Mouse (Mus musculus): ENCODE results near the gene Gm10521.
"Not testable (repeated sequence)": the region's sequence is repeated elsewhere in the genome, so short reads cannot be mapped to it uniquely, and the experiment has no call there.

The Gm10521 gene

DNA sequence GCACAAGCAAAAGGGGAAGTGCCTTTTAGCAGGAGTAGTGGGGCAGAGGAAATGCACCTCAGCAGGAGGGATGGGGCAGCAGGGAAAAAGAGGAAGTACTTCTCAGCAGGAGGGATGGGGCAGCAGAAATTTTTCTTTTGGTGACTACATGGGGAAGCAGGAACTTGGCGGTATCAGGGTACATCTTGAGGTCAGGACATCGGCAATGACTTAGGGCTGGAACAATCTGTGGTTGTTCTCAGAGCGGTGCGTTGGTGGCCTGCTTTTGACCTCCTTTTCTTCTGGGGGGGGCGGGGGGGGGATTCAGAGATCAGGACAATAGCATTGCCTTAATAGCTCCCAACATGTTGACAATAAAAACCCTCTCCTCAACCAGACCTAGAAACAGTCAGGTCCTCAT lies at the start of gene Gm10521:
Gene Gm10521 (plus strand): TSS at position 301 of the 400 bp plus-strand sequence.
- not testable (repeated sequence) for DNase-seq (ENCODE audit: low read depth, low spot score)

DNA sequence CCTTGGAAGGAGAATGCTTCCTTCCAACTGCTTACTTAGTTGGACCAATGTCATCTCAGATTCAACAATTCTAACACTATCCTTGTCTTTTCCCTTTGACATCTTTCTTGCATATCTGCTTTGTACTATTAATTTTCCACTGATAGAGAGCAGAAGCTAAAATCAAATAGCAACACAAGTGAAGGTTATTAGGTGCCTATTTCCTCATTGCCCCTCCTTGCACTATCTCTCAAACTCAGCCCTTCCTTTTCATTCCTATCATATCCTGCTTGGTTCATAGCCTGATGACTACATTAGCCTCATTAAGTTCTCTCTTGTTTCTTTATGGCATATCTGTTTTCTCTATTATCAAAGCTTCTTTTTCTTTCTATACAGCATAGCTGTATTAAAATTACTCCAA lies 47.3 kb upstream of the Gm10521 start:
- no peak for DNase-seq (ENCODE audit: low read depth, low spot score)

DNA sequence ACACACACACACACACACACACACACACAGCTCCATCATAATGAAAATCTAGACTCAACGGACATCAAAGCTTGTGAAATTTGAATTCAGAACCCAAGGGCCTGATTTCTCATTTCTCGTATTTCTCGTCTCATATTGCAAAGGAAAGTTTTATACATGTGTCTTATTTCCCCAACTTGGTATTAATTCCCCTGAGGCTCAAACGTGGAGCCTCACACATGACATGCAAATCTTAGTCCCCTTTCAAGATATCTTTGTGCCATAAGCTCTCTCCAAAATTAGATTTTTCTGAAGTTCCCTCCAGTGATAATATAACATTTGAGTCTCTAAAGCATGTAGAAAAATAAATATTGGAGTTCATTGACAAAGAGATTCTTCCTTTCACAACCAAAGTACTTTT lies 46.7 kb upstream of the Gm10521 start:
- no peak for DNase-seq (ENCODE audit: low read depth, low spot score)

DNA sequence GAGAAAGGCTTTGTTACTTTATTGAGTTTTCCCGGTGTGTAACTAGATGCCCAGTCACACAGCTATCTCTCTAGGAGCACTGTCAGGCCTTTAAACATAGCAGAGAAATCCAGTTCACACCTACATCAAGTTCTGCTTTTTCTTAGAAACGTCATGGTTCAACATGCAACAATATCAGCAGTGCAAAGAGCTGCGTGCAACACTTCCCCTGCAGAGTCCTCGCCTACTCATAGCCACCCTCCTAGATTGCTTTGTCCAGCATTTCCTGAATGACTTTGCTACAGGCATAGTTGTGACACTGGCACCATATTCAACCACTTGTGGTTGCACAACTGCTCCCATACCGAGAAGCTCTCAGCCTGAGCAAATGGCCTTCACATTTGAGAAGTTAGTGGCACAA lies 46.0 kb upstream of the Gm10521 start:
- DNase-seq (ENCODE audit: low read depth, low spot score), result no peak

DNA sequence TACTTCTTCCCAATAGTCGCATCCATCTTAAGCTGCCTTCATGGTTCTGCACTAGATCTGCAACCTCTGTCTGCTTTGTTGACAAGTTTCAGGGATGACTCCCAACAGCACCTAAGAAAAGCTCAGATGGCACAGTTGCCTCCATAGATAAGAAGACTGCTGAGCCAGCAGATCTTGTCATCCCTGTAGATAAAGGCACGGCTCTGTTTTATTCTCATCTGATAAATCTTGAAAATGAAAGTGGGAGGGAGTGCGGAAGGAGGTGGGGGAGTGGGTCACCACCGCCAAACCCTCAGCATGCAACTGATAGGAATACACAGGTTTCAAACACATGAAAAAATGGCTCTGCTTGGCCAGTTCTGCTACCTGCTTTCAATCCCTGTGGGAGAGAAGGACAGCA lies 30.0 kb upstream of the Gm10521 start:
- DNase-seq (ENCODE audit: low read depth, low spot score), result no peak

DNA sequence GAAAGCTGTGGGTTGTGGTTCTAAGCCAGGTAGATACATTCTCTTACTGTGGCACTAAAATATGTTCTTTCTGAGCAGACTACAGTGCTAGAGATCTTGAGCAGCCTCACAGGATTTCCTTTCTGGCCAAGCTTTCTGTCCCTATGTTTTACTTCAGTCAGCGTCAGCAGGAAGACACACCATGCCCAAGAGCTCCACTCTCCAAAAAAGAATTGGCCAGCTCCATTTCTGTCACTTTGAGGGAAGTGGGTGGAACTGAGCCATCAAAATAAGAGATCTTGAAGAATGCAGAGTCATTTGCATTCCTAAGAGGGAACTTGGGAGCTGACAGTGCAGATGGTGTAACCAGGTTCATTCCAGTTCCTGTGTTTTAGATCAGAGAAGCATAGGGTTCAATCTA lies 8.5 kb upstream of the Gm10521 start:
- no peak for DNase-seq (ENCODE audit: low read depth, low spot score)

DNA sequence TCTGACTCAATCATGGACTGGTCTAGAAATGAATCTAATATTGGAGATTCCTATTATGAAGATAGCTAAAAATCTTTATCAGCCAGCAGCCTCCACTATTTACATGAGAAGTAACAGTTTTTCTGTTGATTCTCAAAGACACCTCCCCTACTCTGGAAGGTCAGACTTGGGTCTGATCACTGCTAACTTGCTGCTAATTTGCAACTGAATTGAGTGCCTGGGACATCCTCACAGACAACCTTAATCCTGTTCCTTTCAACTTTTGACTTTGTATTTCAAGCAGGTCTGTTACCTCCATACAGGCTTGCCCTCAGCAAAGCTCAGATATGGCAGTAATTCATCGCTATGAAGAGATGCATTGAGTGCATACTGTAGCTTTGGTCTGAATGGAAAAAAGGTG lies 8.5 kb downstream of the Gm10521 start:
- DNase-seq (ENCODE audit: low read depth, low spot score), result no peak

DNA sequence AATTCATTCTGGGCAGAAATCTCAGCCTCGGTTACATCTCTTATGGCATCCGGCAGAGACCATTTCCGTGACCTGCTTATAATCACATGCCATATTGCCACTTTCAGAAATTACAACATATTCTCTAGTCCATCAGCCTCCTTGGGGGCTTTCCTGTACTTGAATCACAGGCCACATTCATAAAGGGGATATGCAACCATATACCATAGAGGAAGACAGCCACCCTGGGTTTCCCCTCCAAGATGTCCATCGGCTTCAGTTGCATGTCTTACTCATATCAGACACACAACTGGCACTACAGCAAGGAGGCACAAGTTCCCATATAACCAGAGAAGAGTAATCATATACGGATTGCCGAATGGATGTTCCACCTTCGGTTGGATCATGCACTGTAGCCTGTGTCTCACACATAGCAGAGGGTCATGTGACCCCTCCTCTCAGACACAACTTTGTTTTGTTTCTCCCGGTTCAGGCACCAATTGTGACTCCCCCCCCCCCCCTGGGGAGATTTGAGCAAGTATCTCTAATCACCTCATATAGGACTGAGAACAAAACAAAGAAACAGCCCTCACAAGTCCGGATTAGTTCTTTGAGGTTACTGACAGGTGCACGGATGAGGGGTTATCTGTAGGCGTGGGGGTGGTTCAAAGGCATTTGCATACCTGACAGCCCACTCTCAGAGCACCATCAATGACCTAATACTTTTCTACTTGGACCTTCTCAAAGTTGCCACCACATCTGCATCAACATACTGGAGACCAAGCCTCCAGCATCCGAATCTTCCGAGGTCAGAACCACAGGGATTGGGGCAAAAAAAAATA lies 20.4 kb downstream of the Gm10521 start:
- DNase-seq (ENCODE audit: low read depth, low spot score), result no peak

DNA sequence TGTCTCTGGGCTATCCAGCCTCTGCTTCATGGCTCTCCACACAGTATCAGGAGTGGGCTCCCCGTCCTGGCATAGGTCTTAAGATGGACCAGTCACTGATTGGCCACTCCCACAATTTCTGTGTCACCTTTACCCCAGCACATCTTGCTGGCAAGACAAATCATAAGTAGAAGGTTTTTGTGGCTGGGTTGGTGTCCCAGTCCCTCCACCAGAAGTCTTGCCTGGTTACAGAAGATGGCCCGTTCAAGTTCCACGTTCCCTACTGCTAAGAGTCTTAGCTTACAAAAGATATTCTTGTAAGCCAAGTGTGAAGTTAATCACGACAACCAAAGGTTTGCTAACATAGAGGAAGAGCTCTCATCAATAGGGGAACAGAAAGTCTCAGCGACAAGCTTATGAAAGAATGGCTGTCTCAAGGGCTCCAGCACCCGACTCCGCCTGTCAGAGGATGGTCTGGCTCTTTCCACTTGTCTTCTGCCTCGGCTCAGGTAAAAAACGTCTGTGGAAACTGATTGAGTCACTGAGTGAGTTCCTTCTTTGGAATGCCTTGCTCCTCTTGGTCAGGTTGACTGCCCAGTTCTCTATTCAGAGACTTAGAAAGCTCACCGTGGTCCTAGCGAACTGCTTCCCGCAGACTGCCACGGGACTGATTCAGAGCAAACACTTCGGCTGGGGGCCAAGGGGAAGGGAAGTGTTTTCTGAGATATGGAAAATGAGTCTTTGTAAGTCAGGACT lies 22.0 kb downstream of the Gm10521 start, which contains the start of gene Slamf6:
Gene Slamf6 (plus strand): TSS at position 211 of the 735 bp plus-strand sequence.
- no peak for DNase-seq (ENCODE audit: low read depth, low spot score)

DNA sequence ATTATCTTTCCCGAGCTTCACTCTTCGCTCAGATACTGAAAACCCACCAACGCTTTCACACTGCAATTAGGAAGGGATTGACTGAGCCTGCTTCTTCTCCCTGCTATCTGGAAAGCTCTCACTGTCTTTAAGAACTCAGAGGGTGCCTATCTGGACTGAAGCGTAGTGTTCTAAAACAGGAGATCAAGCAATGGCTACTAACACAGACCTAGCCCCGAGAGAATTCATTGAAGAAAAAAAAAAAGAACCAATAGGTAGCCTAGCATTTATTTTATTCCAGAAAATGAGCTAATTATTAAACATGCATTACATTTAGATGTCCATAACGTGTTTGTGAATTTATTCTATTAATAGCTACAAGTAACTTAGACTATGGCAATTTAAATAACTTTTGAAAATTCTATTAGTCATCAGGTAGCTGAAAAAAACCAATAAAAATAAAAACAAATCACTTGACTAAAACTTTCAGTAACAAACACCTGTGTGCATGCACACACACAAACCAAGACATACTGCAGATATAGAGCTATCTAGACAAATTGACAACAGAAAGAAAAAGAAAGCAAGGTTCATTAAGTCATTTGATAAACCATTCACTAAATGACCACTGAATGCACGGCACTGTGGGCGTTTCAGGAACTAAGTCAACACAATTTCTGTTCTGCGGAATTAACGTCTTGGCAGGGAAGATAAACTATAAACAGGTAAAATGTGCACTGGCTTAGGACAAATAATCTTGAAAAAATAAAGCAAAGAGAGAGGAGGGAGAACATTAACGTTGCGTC lies 22.9 kb downstream of the Gm10521 start:
- DNase-seq (ENCODE audit: low read depth, low spot score), result no peak

DNA sequence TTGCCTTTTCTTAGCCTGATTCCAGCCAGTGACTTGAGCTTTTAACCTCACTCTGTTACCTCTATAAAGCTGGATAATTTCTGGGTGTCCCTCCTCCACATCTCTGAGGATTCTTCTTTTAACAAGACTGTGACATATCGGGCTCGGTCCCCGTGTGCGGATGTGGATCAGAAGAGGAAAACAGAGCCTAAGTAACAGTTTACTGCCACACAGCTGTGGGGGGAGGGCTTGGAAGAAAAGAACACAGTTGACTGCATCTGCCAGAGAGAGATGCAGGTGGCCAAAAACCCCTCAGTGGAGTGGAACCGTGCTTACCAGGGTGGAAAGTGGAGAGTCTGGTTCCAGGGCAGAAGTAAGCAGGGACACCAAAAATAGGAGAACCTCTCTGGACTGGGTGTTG lies 23.7 kb downstream of the Gm10521 start:
- no peak for DNase-seq (ENCODE audit: low read depth, low spot score)

DNA sequence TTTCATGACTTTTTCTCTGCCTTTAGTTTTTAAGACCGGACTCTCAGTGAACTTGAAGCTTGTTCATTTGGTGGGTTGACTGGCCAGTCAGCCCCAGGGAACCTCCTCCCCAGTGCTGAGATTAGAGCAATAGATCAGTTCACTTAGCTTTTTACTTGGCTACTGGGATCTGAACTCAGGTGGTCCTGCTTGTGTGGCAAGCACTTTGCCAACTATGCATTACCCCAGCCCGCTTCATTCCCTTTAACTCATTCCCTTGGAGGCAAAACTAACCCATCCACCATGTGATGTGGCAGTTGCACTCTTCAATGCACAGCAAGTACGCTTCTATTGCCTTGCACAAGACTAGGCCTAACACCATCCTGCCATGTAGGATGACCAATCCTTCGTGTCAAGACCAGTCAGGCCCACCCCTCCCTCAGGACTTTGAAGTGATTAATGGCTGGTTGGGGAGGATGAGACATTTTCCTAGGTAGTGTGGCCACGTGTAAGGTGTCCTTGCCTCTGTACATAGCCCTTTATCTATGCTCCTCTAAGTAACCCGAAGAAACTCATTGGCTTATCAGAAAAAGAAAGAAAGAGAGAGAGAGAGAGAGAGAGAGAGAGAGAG lies 24.5 kb downstream of the Gm10521 start:
- DNase-seq (ENCODE audit: low read depth, low spot score), result no peak

DNA sequence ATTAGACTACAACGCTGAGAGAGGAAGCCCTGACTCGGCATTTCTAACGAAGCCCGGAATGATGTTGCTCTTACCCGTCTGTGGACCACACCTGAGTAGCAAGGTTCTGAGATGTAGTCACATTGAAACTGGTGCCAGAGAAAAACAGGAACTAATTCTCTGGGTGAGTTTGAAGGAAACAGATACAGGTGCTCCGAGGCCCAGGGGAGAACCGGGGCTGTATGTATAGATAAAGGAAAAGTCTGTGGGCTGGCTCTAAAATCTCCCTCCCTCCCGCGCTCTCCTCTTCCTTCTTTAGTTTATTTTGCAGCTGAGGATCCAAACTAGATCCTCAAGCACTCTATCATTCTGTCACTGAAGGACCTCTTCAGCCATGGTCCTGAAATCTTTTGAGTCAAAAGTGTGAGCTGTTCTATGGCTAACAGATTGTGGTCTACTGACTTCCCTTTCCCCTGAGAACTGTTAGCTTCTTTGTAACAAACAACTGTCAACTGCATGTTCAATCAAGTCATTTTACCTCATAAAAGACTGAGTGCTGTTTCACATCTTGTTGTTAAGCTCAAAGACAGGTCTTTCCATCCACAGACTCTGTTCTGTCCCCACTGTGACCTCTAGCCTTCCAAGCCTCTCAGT lies 25.6 kb downstream of the Gm10521 start:
- no peak for DNase-seq (ENCODE audit: low read depth, low spot score)

DNA sequence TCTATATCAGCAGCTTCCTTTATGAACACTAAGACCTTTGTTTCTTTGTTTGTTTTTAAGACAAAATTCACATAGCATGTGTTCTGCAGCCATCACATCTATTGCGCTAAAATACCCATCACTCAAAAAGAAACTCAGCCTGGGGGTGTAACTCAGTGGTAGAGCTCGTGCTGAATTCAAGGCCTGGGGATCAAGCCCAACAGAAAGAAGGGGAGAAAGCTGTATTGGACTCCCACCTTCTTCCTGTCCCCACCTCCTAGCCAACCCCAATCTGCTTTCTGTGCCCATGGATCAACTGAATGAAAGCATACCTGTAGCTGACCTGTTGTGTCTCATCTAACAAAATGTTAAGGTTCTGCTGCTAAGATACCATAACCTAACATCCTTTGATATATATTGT lies 26.2 kb downstream of the Gm10521 start:
- no peak for DNase-seq (ENCODE audit: low read depth, low spot score)

DNA sequence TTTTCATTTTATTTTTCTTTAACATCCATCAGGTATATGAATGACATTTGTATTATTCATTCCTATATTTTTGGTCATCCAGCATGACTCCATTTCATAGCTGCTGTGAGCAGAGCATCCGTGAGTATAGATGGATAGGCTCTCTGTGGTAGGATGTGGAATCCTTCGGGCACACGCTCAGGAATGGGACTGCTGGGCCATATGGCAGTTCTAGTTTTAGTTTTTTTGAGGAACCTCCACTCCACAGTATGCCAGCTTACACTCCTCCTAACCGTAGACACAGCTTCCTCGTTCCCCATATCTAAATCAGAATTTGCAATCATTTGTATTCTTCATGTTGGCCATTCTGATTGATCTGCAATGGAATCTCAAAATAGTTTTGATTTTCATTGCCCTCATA lies 27.4 kb downstream of the Gm10521 start:
- no peak for DNase-seq (ENCODE audit: low read depth, low spot score)

DNA sequence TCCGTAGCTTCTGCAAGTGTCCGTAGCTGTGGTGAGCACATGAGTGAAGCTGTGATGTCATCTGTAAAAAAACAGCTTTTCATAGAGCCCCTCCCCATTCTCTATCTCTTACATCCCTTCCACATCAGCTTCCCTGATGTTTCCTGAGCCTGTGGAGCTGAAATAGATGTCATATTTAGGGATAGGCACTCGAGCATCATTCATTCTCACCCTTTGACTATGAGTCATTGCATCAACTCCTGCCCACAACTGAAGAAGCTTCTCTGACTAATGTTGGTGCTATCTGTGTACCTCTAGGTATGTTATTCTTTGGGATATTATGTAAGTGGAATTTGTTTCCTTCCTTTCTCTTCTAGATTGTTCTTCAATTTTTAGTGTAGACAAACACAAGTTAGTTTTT lies 29.4 kb downstream of the Gm10521 start:
- no peak for DNase-seq (ENCODE audit: low read depth, low spot score)

DNA sequence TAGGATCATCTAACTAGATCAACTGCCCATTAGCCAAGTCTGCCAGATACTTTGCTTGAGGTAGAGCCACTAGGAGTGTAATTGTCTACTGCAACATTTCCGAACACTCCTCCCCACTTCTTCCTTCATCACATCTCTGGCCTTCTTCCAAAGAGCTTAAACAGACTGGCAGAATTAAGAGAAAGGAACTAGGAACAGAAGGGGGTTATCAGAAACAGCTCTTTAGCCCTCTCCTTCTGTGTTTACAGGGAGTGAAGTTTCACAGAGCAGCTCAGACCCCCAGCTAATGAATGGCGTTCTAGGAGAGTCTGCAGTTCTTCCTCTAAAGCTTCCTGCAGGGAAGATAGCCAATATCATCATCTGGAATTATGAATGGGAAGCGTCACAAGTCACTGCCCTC lies 38.4 kb downstream of the Gm10521 start:
- DNase-seq (ENCODE audit: low read depth, low spot score), result no peak

DNA sequence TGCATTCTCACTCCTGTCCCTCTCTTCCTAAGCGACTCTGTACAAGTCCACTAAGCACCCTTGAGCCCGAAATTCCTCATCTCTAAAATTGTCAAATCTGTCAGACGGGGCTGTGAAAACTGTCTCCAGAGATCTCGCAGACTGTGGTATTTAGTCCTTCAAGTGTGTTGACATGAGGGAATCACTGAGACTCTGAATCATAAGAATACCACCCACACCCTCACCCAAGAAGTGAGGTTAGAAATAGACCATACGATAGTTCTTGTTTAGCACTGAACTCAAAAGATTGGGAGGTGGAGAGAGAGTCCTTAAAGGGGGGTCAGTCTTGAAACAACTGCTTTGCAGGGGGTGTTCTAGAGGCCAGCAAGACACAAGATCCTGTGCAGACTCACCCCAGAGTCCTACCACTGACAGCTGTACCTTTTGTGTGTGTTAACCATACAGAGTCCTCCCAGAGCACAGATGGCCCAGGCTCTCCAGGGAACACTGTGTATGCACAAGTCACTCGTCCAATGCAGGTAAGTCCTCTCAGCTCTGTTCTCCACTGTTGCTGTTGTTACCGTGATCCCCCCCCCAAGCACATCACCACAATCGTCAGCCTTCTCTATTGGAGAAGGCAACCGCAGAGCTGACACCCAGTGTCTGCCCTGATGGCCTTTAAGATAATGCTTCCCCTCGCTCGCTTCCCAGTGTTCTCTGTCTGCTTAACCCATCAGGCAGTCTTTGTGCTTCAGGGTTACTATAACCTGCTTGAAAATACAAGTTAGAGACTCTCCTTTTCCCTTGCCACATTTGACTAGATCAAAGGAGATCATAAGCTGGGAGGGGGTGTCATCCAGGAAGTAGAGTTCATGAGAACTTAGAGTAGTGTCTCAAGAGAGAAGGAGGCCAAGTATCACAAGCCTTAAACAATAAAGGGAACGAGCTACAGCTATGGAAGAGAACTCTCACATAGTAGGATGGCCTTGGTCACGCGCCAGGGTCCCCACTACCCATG lies 43.8 kb downstream of the Gm10521 start:
- no peak for DNase-seq (ENCODE audit: low read depth, low spot score)

DNA sequence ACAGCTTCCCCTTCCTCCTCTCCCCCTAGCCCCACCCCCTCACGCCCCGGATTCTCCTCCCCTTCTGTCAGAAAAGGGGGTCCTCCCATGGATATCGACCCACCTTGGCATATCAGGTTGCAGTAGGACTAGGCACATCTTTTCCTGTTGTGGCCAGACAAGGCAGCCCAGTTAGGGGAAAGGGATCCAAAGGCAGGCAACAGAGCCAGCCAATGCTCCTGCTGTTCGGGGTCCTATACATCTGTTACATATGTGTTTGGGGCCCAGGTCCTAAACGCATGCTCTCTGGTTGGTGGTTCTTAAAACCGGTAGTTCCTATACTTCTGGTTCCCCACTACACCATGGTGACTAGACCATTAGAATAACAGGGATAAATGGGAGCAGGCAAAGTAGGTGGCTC lies 45.2 kb downstream of the Gm10521 start:
- DNase-seq (ENCODE audit: low read depth, low spot score), result no peak

DNA sequence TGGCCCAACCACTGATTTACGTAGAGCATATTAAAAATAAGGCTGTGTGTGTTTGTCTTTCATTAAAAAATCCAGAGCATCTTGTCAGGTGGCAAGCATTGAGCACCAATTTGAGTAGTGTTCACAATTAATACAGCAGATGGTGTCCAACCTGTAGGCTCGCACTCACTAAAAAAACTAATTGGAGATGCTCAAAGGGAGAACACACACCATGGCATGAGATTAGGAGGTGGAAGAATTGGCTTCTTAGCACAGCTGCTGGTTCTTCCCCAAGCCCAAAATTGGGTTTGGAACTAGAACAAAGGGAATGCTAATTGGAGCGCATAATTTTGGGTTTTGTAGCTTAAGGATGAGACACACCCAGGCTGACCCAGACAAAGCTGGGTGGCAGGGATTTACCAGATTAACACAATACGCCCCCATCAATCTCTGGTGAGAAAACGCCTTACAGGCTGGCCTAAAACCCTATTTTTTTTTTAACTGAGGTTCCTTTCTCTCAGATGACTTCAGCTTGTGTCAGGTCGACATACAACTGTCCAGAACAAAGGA lies 51.1 kb downstream of the Gm10521 start:
- DNase-seq (ENCODE audit: low read depth, low spot score), result no peak
